Mouse (Mus musculus): ENCODE results near the gene Fance.
A peak's percentile ranks its signal among the peaks of the same experiment; 100 is the strongest.

GRCm38 (mm10) chr17:28313212-28313879 is at the start of gene Fance:
- no peak for TF ChIP-seq CTCF (IDR thresholded peaks at IDR 0.05; ENCODE audit: borderline replicate concordance, insufficient read depth, low read length)
- peak; percentile 94 for TF ChIP-seq POLR2A (IDR thresholded peaks at IDR 0.05; ENCODE audit: low read depth, low read length)

All from embryonic fibroblast, embryonic 13.5 days (primary cell).